Mouse (Mus musculus): ENCODE data around the gene Iqcc. TPM values are rescaled to one million over a fixed set of nuclear protein-coding genes. Genes with fewer than 3 reads are reported as not detected.

The Iqcc gene
- 10 to 100 TPM in 1 of 2 experiments, 1 to 10 TPM in 1; 8.1 to 11.1 TPM for total RNA-seq (2021)
- long read RNA-seq, experiment 1, transcript Iqcc-202 (3 exons, 491 nt) = major isoform, 7 of 16 reads
- long read RNA-seq, experiment 1, partial matches to known transcripts = 1 of 16 reads
- long read RNA-seq, experiment 1, other reads (novel, unspliced or antisense) = 7 of 16 reads
- long read RNA-seq, experiment 2, transcript Iqcc-202 (3 exons, 491 nt) = major isoform, 5 of 15 reads
- long read RNA-seq, experiment 2, partial matches to known transcripts = 0 of 15 reads
- long read RNA-seq, experiment 2, other reads (novel, unspliced or antisense) = 6 of 15 reads

DNA sequence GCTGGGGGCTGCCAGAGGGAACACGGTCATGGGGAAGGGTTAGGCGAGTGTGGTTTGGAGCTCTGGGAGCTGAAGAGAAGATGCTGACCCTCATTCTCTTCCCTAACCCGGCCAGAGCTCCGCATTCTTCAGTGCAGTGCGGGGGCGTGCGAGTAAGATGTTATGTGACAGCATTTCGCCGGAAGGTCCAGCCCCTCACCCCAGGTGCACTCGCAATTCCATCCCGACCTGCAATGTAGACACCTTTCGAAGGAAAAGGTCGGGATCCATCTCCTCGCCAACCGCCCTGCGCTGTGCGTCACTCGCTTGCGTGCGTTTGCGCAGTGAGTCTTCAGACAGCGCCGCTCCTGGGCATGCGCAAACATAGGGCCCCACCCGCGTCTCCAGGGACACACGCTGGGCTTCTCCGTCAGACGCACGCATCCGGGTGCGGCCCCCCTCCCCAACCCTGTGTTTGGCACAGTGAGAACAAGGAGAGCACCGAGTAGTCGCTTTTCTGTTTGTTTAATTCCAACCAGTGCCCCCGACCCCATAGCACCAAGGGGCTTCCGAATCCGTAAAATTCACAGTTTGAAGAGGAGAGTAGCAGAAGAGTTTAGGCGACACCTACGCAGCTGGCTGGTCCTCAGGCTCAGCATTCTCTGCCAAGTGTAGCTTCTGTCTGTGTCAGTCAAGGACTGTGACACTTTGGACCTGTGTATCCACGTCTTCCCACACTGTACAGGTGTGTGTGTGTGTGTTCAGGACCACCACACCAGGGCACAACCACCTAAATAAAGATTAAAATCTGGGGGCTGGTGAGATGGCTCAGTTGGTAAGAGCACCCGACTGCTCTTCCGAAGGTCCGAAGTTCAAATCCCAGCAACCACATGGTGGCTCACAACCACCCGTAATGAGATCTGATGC lies at the start of gene Iqcc:
Gene Iqcc (minus strand): TSS at position 314 of the 906 bp plus-strand sequence.
- DNase-seq = peak; percentile 96

DNA sequence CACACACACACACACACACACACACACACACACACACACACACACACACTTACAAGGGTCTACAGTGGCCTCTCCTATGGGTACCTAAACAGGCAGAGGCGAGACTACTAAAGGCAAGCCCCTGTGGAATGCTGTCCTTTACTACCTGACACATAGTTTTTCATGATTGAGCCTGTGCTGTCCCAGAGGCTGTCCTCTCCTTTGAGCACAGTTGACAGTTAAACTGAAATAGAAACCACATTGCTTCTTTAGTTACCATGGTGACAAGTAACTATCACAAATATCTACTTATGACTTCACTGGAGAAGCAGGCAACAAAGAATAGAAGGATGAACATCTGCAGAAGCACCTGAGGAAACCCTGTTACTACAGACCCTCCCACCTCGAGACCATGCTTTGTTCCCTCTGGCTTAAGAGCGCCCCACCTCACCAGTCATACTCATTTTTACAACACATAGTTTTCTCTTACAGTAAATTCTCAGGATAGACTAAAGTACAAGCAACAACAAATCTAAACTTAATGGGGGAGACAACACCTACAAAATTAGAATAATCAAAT lies 43.4 kb upstream of the Iqcc start:
- no peak for DNase-seq

DNA sequence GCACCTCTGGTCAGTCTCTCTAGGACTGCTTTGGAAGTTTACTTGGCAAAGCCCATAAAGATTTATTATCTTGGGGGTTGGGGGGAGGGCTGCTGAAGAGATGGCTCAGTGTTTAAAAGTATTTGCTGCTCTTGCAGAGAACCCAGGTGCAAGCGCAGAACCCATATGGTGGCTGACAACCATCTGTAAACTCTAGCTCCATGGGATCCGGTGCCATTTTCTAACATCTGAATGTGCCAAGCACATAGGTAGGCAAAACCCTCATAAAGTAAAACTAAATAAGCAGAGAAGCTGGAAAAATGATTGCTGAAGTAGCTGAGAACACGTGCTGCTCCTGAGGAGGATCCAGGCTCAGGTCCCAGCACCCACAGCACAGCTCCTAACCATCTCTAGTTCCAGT lies 42.7 kb upstream of the Iqcc start:
- no peak for DNase-seq

DNA sequence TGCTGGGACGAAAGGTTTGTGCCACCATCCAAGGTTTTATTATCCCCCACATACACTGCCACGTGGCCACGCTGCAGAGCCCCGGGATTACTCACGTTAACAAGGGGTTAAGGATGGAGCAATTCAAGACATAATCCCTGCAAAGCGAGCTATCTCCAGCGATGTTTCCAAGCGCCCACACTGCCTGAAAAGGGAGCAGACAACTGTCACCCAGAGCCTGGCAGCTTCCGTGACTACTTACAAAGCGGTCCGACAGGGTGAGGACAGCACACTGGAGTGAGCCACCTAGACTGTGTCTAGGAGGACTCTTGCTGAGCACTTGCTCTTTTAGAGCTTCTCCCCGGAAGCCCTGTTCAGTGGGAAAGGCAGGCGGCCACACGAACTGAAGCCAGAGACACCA lies 35.9 kb upstream of the Iqcc start:
- DNase-seq = no peak

DNA sequence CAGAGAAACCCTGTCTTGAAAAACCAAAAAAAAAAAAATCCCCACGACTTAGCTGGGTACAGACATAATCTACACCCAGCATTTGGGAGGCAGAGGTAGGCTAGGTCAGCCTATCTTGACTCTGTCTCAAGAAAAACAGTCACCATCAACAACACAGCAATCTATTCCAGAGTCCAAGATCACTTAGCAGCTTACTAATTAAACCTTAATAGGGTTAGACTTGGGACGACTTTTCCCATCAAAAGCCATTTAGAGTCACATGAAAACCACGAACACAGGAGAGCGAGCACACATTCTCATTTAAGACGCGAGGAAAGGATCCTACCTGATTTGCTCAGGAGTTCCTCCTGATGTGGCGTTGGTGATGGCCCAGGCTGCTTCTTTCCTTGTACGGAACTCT lies 31.5 kb upstream of the Iqcc start:
- no peak for DNase-seq

DNA sequence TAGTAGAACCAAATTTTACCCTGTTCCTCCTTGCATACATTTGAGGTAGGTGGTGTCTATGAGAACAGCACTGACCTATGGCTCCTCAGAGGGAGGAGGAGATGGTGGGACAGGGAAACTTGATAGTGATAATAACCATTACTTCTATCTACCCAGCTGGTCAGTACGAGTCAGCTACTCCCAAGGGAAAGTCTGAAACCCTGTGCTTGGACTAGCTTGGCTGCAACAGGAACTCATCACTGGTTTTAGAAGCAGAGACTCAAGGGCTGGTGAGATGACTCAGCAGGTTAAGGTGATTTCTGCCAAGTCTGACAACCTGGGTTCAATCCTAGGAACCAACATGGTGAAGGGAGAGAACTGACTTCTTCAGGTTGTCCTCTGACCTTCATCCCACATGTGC lies 29.8 kb upstream of the Iqcc start:
- no peak for DNase-seq

DNA sequence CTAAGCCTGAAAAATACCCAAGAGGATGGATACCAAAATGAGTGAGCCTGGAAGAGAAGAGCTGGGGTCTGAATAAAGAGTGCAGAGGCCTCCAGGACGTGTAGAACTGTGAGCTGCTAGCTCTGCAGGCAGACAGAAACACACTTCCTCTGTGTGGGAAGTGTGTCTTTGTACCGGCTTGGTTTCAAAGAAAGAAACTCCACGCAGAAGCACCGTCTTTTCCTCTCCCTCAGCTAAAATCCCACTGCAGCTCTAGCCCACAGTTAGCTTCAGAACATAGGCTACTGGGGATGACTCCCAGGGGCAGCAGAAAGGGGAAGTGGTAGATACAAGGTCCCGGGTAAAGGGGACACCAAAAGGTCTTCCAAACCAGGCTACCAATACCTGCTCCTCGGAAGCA lies 26.3 kb upstream of the Iqcc start:
- DNase-seq = no peak

DNA sequence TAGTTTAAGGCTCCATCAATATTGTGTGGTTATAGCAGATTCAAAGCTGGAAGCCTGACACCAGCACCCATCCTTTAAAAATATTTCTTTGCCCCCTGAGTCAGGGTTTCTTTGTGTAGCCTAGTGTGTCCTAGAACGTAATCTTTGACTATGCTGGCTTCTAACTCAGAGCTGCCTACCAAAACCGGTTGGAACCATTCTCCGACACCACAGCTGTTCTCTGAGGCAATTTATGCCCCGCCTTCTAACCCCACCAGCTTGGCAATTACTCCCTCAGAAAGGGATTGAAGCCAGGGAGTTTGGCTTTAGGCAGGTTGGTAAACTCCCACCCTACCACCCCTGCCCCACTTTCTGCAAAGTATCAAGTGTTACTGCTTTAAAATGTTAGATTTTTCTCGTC lies 22.9 kb upstream of the Iqcc start:
- DNase-seq = no peak

DNA sequence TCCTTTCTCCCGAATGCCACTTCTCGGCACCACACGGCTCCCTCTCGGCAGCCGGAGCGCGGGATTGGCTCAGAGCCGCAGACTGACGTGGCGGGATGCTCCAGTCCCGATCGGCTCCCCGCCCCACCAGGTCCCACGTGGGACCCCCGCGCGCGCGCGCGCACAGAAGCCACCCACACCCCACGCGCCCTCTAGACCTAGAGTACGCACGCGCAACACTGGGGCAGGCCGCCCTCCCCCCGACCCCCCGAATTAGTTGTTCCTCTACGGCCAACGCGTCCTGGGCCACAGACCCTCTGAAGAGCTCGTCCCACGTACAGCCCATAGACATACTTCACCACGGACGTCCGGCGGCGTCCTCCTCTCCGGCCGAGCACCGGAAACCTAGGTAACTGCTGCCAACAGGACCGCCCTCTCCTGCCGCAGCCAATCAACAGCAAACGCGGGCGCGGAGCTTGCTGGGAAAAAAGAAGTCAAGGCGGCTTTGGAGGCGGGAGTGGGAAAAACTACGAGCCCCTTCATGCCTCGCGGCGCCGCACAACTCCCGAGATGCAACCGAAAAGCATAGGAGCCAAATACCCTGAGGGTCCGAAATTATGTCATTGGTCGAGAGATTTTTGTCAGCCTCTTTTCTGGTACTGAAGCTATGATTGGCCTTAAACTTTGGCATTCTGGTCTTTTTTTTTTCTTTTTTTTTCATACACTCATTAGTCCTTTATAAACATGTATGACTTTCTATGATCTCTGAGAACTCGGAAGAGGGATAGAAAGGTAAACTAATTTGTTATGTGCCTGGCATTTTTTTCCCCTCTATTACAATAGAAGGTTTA lies 22.0 kb upstream of the Iqcc start, which contains the start of gene Txlna:
Gene Txlna (minus strand): TSS at position 428 of the 830 bp plus-strand sequence.
- peak; percentile 96 for DNase-seq

DNA sequence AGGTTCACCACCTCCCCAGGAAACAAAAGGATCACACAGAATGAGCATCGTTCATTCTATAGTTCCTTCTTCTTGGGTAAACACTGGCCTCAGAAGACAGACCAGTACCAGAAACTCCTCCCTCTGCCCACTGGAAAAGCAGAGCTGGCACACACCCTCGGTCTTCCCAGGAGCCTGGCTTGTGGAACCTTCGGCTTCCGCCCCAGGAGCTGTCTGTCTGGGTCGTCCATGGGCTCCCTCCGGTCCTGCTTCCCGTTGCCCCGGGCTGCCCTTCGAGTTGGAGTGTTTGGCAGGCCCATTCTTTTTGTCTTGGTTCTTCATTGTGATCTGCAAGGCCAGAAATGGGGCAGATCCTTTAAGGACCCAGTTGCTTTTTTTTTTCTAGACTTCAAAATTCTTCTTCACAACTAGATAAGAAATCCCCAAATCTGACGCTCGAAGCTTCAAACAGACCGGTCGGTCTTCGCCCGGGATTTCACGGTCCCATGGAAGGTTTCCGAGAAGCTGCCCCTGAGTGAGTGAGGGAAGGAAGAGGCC lies 21.3 kb upstream of the Iqcc start:
- peak; percentile 17 for DNase-seq

DNA sequence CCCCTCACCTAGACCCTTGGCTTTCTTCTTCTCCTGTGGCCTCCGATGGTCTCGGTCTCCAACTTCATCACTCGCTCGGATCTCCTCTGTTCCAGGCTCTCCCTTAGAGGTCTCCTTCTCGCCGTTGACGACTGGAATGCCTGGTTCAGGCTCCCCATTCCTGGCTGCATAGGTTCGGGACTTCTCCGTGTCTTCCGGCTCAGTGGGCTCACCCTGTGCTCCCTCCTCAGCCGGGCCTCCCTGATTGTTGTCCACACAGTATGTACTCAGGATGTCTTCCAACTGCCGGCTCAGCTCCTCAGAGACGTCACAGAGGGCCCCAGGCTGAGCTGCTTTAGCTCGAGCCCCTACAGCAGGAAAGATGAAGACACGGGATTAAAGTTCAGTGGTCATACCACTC lies 20.3 kb upstream of the Iqcc start:
- DNase-seq = no peak

DNA sequence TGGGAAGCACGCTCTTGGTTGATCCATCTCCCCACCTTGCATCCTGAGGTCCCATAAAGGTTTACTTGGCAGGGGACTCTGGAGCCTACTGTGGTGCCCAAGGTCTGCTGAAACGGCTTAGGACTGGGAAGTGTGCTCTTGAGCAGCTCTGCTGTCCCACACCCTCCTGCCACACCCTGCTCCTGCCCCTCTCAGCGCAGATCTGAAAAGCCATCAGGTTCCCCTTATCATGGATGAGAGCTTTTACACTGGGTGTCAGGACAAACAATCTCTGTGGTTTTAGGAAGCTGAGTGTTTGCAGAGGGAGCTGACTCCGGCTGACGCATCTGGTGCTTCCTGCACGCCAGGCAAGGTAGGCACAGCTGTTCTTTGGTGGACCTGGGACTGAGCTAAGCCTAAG lies 15.0 kb upstream of the Iqcc start:
- no peak for DNase-seq

DNA sequence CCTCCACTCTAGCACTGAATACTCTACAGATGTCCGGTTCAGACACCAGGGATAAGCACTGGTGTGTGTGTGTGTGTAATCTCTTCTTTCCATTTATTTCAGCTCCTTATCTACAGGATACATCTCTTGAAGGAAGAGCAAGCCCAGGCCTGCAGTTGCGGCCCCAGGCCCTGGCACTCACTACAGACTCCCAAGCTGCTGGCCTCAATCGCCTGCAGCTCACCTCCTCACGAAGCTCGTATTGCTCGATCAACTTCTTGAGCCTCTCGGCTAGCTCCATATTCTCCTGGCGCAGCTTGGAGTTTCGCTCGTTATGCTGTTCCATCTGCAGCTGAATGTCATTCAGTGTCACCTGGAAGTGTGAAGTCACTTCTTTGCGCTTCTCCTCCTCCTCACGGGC lies 13.0 kb upstream of the Iqcc start:
- DNase-seq = no peak

DNA sequence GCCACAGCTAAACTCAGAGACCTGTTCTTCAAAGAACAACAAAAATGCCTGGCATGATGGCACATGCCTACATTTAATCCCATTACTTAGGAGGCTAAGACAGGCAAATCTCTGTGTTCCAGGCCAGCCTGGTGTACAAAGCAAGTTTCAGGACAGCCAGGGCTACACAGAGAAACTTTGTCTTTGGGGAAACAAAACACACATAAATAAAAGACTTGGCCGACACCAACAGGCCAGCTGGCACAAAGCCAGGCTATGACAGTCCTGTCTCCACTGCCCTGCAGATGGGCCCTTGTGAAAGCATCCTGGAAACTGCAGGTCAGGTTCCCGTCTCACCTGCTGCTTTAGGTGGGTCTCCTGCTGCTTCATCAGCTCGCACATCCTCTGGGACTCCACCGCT lies 12.0 kb upstream of the Iqcc start:
- no peak for DNase-seq

DNA sequence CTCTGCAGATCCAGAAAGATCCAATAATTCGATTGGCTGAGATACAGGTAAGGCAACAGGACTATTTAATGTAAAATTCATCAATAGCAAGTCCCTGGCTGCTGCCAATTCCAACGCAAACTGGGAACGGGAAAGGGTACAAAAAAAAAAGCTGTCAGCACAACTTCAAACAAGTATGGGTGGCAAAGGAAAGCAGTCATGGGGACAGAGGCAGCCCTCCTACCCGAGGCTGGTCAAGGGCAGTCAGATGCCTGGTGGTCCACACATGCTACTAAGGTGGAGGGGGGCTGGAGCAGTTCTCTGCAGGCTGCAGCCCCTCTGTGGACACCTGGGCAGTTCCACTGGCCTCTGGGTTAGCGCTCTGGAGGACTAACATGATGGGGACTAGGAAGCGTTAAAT lies 7.1 kb upstream of the Iqcc start:
- DNase-seq = no peak

DNA sequence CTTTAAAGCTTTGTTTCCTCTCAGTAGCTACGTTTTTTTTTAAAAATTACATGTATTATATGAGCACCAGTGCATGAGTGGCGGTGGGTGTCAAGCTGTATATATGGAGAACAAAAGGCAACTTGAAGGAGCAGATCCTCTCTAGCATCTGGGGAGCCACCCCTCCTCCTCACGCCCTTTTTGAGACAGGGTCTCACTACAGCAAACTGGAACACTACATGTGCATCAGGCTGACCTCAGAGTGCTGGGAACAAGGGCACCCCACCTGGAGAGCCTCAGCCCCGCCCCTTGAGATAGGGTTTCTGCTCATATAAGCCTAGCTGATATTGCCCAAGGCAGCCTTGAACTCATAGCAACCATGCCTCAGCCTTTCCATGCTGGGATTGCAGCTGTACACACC lies 6.6 kb upstream of the Iqcc start:
- no peak for DNase-seq

DNA sequence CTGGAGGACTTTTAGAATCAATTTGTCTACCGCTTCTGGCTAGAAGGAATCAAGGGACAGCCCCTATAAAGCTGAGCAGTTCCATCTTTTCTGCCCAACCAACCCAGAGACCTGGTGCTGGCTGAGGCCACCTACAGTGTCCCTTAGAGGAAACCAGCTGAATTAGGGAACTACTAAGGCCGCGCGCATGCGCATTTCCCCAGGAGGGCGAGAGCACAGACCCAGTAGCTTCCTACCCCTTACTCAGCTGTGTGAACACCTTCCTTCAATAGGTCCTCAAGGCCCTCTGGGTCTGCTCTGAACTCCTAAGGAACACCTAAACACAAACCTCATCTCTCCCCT lies 6.1 kb upstream of the Iqcc start:
- DNase-seq = peak; percentile 41

DNA sequence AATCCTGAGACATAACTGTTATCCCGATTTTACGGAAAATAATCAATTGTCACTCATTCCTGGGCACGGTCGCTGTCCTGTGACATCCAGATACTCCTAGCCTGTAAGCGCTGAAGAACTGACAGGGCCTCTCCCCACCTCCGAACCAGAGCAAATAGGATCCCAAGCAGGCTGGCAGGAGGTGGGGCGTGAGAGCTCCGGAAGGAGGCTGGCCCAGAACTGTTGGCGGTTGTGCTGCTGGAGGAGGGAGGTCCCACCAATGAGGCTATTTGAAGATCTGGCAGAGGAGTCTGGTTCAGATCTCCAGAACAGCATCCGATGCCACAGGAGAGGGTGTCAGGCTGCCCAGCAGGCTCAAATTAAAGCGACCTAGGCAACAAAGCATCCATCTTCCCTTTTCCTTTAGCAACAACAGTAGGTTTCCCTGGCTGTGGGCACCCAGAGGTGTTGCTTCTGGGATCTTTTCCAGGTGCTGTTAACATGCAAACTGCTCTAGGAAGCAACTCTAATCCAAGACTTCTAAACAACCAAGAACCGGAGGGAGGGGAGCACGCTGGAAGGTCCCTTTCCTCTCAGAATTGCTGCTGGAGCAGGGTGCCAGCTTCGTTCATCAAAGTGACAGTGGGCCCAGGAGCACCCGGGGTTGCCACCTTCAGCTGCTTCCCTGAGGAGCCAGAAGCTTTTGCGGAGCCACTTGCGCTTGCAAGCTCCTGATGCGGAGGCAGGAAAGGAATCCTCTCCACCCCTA lies 5.6 kb upstream of the Iqcc start:
- DNase-seq = peak; percentile 93

DNA sequence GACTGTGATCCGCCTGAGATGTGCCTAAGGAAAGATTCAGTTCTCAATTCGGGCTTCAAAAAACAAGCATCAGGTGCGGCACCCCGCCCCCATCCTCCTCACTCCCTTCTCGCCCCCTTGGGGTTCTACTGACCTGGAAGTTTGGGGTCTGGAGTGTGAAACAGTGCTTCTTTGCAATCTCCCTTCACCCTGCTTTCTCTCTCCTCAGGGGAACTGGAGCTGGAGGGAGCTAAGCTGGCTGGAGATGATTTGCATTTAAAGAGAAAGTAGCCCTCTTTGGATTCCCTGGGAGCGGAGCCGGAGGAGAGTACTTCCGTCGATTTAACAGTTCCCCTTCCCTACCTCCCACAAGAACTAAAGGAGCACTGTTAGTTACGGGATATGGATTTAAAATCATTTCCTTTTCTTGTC lies 4.8 kb upstream of the Iqcc start, which contains the start of gene Ccdc28b:
Gene Ccdc28b (minus strand): TSS at position 267 of the 411 bp plus-strand sequence.
- peak; percentile 37 for DNase-seq

DNA sequence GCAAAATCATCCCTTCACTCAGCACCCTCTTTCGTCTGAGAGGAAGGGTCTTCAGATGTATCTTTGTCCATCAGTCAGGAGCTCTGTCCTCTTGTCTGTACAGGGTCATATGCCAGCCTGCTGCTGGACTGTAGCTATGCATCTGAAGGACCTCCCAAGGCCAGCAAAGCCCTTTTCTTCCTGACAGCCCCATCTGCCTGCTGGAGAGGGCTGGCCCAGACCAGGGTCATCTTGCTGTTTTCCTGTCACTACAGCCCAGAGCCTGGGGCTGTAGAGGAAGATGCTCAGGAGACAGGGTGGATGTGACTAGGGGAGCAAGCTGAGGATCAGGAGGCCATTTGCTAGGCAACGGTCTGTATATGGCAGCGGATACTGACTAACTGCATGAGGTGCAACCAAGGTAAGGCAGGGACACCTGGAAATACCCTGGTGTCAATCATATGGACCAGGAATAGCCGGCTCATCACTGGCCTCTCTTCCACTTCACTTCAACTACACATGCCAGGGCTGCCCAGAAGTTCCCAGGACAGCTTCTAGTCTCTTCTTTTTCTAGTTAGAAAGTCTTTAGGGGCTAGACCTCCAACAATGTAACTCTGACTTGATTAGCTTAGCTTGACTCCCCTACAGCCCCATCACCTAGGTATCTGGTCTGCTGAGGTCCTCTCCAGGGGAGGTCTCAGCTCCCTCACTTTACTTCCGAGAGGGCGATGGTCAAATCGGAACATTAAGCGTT lies 4.1 kb upstream of the Iqcc start:
- no peak for DNase-seq
